Mouse (Mus musculus) frontal cortex, postnatal 36 days (tissue): Measurements from ENCODE around the gene Ackr1.

Experiments
- DNase-seq, 2 experiments: peaks; one replicate each; pipeline ENCODE4 v3.0.0; 2022; ENCODE audit warnings: low spot score in 2 of 2

Ackr1 gene

GRCm38 (mm10) chr1:173333312-173334253, at the start of gene Ackr1:
Gene Ackr1 (minus strand): TSS chr1:173333750.
- DNase-seq: no peak

- DNase-seq: no peak
These were observed 47.9 kb upstream of the Ackr1 start for GRCm38 (mm10) chr1:173381436-173381835.

GRCm38 (mm10) chr1:173377380-173378112, 44.0 kb upstream of the Ackr1 start:
- DNase-seq: peak; percentile 78 to 82

GRCm38 (mm10) chr1:173374020-173374419, 40.5 kb upstream of the Ackr1 start:
- no peak for DNase-seq

- no peak for DNase-seq
These were observed 38.0 kb upstream of the Ackr1 start for GRCm38 (mm10) chr1:173371586-173371985.

GRCm38 (mm10) chr1:173370456-173370855, 36.9 kb upstream of the Ackr1 start:
- no peak for DNase-seq

GRCm38 (mm10) chr1:173369611-173370010, 36.1 kb upstream of the Ackr1 start:
- DNase-seq: no peak

- peak; percentile 68 to 75 for DNase-seq
These were observed 34.0 kb upstream of the Ackr1 start, which contains the start of gene Cadm3 for GRCm38 (mm10) chr1:173367356-173368046. Gene Cadm3 (minus strand): TSS chr1:173367695.

- peak; percentile 61 to 65 for DNase-seq
These were observed 33.3 kb upstream of the Ackr1 start for GRCm38 (mm10) chr1:173366701-173367355.

GRCm38 (mm10) chr1:173365970-173366409, 32.4 kb upstream of the Ackr1 start:
- peak in 1 of 2 experiments; percentile 37 for DNase-seq

- DNase-seq: no peak
These were observed 30.7 kb upstream of the Ackr1 start for GRCm38 (mm10) chr1:173364125-173364800.

- DNase-seq: no peak
These were observed 29.9 kb upstream of the Ackr1 start for GRCm38 (mm10) chr1:173363436-173363835.

GRCm38 (mm10) chr1:173361651-173362050, 28.1 kb upstream of the Ackr1 start:
- DNase-seq: no peak

- DNase-seq: no peak
These were observed 26.2 kb upstream of the Ackr1 start for GRCm38 (mm10) chr1:173359590-173360290.

- DNase-seq: peak in 1 of 2 experiments; percentile 70
These were observed 24.2 kb upstream of the Ackr1 start for GRCm38 (mm10) chr1:173357799-173358198.

GRCm38 (mm10) chr1:173356699-173357098, 23.1 kb upstream of the Ackr1 start:
- no peak for DNase-seq

GRCm38 (mm10) chr1:173355107-173355846, 21.7 kb upstream of the Ackr1 start:
- peak in 1 of 2 experiments; percentile 75 for DNase-seq

GRCm38 (mm10) chr1:173350372-173350957, 16.9 kb upstream of the Ackr1 start, which contains the start of gene Aim2:
Gene Aim2 (plus strand): TSS chr1:173350879.
- DNase-seq: no peak

- no peak for DNase-seq
These were observed 16.4 kb upstream of the Ackr1 start for GRCm38 (mm10) chr1:173349946-173350345.
